ENCODE assay signal across 22 mouse cellular contexts in genomic region chr17:26998283-26998682, GRCm38 (mm10).
"Had no signal": no experiment of that assay in that cellular context is flagged by ENCODE, and none has a peak within 500 bp of the region (broad histone marks: within the 10 kb centered on the region; RNA-seq: fewer than 3 reads in every experiment).

No protein-coding gene starts in this region.

- DNase-seq: gastrocnemius, adult 2 months; gastrocnemius, postnatal 10 days; gastrocnemius, postnatal 25 days; heart, postnatal 10 days; kidney, adult 11 months; kidney, adult 8-10 months; kidney, postnatal 10 days; kidney, postnatal 25 days; kidney, postnatal 4 days; layer of hippocampus, adult 9-11 months; layer of hippocampus, postnatal 36 days; left cerebral cortex, postnatal 4 days had no signal

- H3K27ac ChIP-seq: gastrocnemius, adult 2 months; heart, embryonic 10.5 days; hindbrain, embryonic 14.5 days; layer of hippocampus, adult 2 months; limb, embryonic 13.5 days; limb, embryonic 15.5 days; liver, embryonic 12.5 days; liver, embryonic 14.5 days had no signal

- H3K4me3 ChIP-seq: gastrocnemius, adult 2 months; heart, embryonic 10.5 days; heart, embryonic 12.5 days; layer of hippocampus, adult 2 months; limb, embryonic 13.5 days; limb, embryonic 15.5 days; liver, embryonic 12.5 days had no signal

- H3K4me2 ChIP-seq: heart, embryonic 12.5 days; hindbrain, embryonic 14.5 days; limb, embryonic 13.5 days; limb, embryonic 15.5 days; liver, embryonic 12.5 days had no signal

- H3K36me3 ChIP-seq: heart, embryonic 10.5 days; heart, embryonic 12.5 days; limb, embryonic 13.5 days; limb, embryonic 15.5 days; liver, embryonic 12.5 days had no signal

- H3K9ac ChIP-seq: heart, embryonic 12.5 days; hindbrain, embryonic 14.5 days; limb, embryonic 13.5 days; limb, embryonic 15.5 days; liver, embryonic 12.5 days; liver, embryonic 14.5 days had no signal

- H3K27me3 ChIP-seq: heart, embryonic 12.5 days; limb, embryonic 13.5 days; limb, embryonic 15.5 days; liver, embryonic 12.5 days had no signal

- ATAC-seq: hindbrain, embryonic 16.5 days; intestine, embryonic 16.5 days; liver, embryonic 12.5 days had no signal

- H3K9me3 ChIP-seq: heart, embryonic 10.5 days; heart, embryonic 12.5 days; limb, embryonic 13.5 days; limb, embryonic 15.5 days; liver, embryonic 12.5 days had no signal
